Mouse (Mus musculus): ENCODE data around the gene Ube2z. TPM values are rescaled to one million over a fixed set of nuclear protein-coding genes. Genes with fewer than 3 reads are reported as not detected.

Gene Ube2z
- total RNA-seq, 2 experiments from 2014 or later, result 14.4 to 18.2 TPM

GRCm38 (mm10) chr11:96028130-96028529 is 37.1 kb downstream of the Ube2z start:
- Histone ChIP-seq H3K27ac (no peak overlapping the region), H3K4me3 (no peak overlapping the region)
- no peak for DNase-seq
- TF ChIP-seq CTCF (IDR thresholded peaks at IDR 0.05), result no peak
- intact Hi-C loops (cut with DNase I), result no loop called here

DNA sequence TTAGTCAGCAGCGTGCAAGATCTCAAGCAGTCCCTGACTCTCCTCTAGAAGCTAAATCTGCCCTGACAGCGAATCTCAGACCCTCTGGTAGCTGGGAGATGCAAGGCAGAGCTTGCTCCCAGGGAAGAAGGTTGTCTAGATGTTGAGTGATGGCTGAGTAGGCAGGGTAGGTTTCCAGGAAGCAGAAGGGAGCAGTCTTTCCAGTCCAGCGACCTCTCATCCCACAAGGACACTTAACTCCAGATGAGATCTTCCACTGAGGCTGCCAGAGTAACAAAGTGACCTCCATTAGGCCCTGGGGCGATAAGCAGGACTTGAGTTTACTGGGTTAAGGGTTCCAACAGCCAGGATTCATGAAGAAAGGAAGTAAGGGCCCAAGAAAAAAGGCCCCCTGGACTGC is 44.6 kb downstream of the Ube2z start:
- no peak for DNase-seq
- intact Hi-C loops (cut with DNase I), result no loop called here
- no peak for TF ChIP-seq CTCF (IDR thresholded peaks at IDR 0.05)
- no peak overlapping the region for H3K4me3 ChIP-seq
- H3K27ac ChIP-seq, result no peak overlapping the region

DNA sequence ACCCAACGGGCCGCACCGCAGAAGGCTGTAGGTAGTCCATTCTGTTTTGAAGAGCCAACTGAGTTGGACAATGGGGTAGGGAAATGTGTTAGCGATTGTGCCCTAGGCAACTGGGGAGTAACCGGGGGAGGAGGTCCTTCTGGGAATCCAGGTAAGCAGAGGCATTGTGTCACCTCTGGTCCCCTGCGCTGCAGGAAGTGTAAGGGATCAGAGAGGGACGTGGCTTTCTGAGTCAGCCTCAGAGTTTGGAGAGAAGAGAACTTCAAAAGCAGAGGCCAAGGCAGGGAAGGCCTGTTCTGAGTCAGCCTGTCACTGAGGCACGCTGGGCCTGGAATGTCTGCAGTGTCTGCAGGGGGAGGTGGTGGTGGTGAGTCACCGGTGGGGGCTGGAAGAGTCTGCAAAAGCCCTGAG is 47.2 kb downstream of the Ube2z start:
- intact Hi-C loops (cut with DNase I), result no loop called here
- Histone ChIP-seq H3K27ac (no peak overlapping the region), H3K4me3 (no peak overlapping the region)
- no peak for TF ChIP-seq CTCF (IDR thresholded peaks at IDR 0.05)
- DNase-seq, result no peak

DNA sequence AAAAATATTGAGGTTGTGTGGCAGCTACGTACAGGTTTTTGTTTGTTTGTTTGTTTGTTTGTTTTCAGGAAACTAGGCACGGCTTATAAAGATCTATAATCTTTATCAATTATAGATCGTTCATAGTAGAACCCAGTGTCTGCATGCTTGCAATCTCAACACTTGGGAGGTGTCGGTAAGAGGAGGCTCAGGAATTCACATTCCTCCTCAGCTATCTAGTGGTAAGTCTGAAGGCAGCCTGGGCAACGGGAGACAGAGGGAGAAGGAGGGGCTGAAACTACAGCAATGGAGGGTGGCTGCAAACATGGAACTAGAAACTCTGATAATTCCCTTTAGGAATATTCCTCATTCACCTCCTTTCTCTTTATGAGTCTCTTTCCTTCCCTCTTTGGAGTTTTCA is 49.8 kb downstream of the Ube2z start:
- no peak for TF ChIP-seq CTCF (IDR thresholded peaks at IDR 0.05)
- no peak for DNase-seq
- no peak overlapping the region for H3K27ac ChIP-seq
- no peak overlapping the region for H3K4me3 ChIP-seq
- intact Hi-C loops (cut with DNase I), result no loop called here

DNA sequence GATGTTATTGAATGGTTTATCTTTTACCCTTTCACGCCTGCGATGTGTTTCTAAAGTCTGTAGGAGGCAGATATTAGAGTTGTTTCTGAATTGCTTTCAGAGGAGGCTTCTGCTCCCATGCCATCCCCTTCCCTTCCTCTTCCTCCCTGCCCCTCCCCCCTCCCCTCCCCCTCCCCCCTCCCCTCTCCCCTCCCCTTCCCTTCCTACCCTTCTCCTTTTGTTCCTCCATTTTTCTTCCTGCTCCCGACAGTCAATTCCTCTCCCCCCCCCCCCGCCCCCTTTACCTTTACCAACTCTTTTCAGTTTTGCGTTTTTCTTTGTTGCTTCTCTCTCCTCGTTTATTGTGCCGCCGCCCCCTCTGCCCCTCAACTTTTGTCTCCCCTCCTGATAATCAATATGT is 53.2 kb downstream of the Ube2z start:
- no peak for DNase-seq
- Histone ChIP-seq H3K4me3 (no peak overlapping the region), H3K27ac (no peak overlapping the region)
- TF ChIP-seq CTCF (IDR thresholded peaks at IDR 0.05), result no peak
- intact Hi-C loops (cut with DNase I), result no loop called here

DNA sequence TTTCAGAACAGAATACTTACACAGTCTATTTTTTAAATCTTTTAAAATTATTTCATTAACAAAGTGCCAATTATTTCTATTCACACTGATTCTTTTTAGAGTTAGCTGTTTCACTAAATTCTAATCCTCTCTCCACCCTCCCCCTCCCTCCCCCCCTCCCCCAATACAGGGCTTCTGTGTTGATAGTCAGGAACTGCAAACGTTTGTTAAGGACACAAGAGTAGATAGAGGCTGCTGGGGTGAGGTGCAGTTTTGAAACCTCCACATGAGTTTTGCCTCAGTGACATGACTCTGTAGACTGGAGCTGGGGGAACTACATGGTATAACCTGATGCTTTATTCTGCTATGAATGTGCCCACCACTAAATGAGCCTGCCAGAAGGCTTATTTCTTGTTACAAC is 56.4 kb downstream of the Ube2z start:
- intact Hi-C loops (cut with DNase I), result no loop called here
- no peak overlapping the region for H3K4me3 ChIP-seq
- H3K27ac ChIP-seq, result no peak overlapping the region
- no peak for TF ChIP-seq CTCF (IDR thresholded peaks at IDR 0.05)
- no peak for DNase-seq

GRCm38 (mm10) chr11:96007516-96008235 is 57.5 kb downstream of the Ube2z start:
- no peak for TF ChIP-seq CTCF (IDR thresholded peaks at IDR 0.05)
- H3K4me3 ChIP-seq, result peak overlapping the region; percentile 66; the same call in 1 of the 2 replicates
- no peak for DNase-seq
- no peak overlapping the region for H3K27ac ChIP-seq
- intact Hi-C loops (cut with DNase I), result no loop called here

GRCm38 (mm10) chr11:96006852-96007515 is 58.2 kb downstream of the Ube2z start:
- H3K4me3 ChIP-seq, result peak overlapping the region; percentile 66
- TF ChIP-seq CTCF (IDR thresholded peaks at IDR 0.05), result no peak
- intact Hi-C loops (cut with DNase I), result no loop called here
- H3K27ac ChIP-seq, result no peak overlapping the region
- peak; percentile 31 for DNase-seq

DNA sequence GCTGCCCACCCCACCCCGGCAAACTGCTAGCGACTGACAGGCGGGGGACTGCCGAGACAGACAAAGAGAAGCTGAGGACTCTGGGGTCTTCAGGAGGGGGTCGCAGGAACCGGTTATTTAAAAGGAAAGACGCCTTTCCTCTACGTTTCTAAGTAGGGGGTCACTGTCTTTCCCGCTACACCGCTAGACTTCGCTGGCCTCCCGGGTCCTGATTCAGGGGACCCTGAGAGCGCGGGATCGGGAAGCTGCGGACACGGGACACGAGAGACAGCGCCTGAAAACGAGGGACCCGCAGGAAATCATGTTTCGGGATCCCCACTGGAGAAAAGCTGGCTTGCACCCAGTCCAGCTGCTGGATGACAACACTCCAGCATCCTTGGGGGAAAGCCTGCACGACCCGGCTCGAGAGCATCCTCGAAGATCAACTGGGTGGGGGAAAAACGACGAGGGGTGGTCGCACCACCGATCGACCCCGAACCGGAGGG is 58.8 kb downstream of the Ube2z start:
- peak; percentile 24 for DNase-seq
- intact Hi-C loops (cut with DNase I), result no loop called here
- TF ChIP-seq CTCF (IDR thresholded peaks at IDR 0.05), result no peak
- Histone ChIP-seq H3K27ac (no peak overlapping the region), H3K4me3 (peak overlapping the region; percentile 66)

GRCm38 (mm10) chr11:96005403-96006271 is 59.6 kb downstream of the Ube2z start, which contains the start of gene Igf2bp1:
Gene Igf2bp1 (minus strand): TSS chr11:96005940.
- TF ChIP-seq CTCF (IDR thresholded peaks at IDR 0.05), result no peak
- peak; percentile 31 for DNase-seq
- intact Hi-C loops (cut with DNase I), result no loop called here
- Histone ChIP-seq H3K27ac (no peak within 1 kb of the TSS), H3K4me3 (peak within 1 kb of the TSS; percentile 66)

DNA sequence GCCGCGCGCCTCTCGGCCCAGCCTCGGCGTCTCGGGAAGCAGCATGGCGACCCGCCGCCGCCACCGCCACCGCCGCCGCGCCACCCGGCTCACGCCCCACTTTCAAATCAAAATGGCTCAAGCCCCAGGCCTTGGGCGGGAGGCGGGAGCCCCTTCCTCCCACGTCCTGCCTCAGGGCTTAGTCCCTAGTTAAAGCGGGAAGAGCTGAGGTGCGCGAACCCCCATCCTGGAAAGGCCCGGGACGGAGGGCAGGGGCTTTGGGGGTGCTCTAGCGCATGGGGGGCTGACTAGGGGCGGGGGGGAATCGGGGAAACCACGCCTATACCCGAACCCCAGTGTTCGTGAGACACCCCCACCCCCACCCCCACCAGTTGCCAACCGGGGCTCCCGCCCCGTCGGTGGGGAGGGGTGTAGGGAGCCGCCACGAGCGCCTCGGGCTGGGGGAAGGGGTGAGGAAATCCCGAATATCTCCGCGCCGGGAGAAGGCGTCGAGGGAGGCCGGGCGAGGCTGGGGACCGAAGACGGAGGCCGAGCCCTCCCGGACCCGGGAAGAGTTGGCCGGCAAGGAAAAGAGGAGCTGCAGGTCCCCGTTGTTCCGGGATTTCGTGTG is 60.3 kb downstream of the Ube2z start:
- Histone ChIP-seq H3K27ac (no peak overlapping the region), H3K4me3 (peak overlapping the region; percentile 57)
- no peak for DNase-seq
- no peak for TF ChIP-seq CTCF (IDR thresholded peaks at IDR 0.05)
- intact Hi-C loops (cut with DNase I), result no loop called here
